Mouse (Mus musculus) cerebellum, adult 2 months (tissue): ENCODE measurements around the gene Dgkq.

Experiments
- CTCF ChIP-seq: fragments of 200-500 bp; IDR thresholded peaks from 2 replicates; pipeline ENCODE4 v1.5.1; 2011; ENCODE audit warnings: low read depth, mild to moderate bottlenecking, control low read depth, low read length, moderate library complexity, borderline replicate concordance; ENCODE audit not compliant: insufficient read depth
- POLR2A ChIP-seq: fragments of 200-500 bp; IDR thresholded peaks from 2 replicates; pipeline ENCODE4 v1.6.1; 2011; ENCODE audit warnings: low read length, control low read depth, borderline replicate concordance; ENCODE audit not compliant: insufficient read depth

- no peak for TF ChIP-seq CTCF
- no peak for TF ChIP-seq POLR2A
These were observed 27.1 kb upstream of the Dgkq start for GRCm38 (mm10) chr5:108696542-108696941.
